Mouse (Mus musculus) cerebellum, adult 2 months (tissue): Measurements from ENCODE around the gene Sf3b5.

ENCODE experiments used
- CTCF ChIP-seq: fragments of 200-500 bp; IDR thresholded peaks from 2 replicates; pipeline ENCODE4 v1.5.1; 2011; ENCODE audit warnings: low read depth, mild to moderate bottlenecking, control low read depth, low read length, moderate library complexity, borderline replicate concordance; ENCODE audit not compliant: insufficient read depth
- POLR2A ChIP-seq: fragments of 200-500 bp; IDR thresholded peaks from 2 replicates; pipeline ENCODE4 v1.6.1; 2011; ENCODE audit warnings: low read length, control low read depth, borderline replicate concordance; ENCODE audit not compliant: insufficient read depth

DNA sequence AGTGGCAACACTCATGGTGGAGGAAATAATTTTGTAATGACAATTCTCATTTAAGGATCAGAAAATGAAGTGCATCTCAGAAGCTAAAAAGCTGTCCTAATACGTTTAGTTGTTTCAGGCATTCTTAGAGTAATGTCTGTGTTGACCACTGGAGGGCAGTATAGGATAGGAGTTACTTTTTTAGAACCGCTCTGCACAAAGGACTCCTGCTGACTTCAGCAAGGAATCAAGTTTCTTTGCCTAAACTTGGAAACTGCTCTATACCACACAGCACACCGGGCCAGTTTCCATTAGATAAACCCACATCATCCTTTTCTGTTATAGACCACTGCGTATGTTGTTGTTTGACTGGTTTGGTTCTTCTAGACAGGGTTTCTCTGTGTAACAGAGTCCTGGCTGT, 11.4 kb downstream of the Sf3b5 start:
- TF ChIP-seq CTCF (peak; percentile 55; the same call in 1 of the 2 replicates), POLR2A (no peak)
